Mouse (Mus musculus) urinary bladder, postnatal 10 days (tissue): ENCODE data around the gene Acnat1.
"Not testable (repeated sequence)": the region's sequence is repeated elsewhere in the genome, so short reads cannot be mapped to it uniquely, and the experiment has no call there.

ENCODE experiments used
- DNase-seq: peaks from one replicate; pipeline ENCODE4 v3.0.0; 2022; ENCODE audit warnings: low spot score

Acnat1 gene

GRCm38 (mm10) chr4:49473435-49474100, at the start of gene Acnat1:
Gene Acnat1 (minus strand): TSS chr4:49473912.
- DNase-seq: no peak

DNA sequence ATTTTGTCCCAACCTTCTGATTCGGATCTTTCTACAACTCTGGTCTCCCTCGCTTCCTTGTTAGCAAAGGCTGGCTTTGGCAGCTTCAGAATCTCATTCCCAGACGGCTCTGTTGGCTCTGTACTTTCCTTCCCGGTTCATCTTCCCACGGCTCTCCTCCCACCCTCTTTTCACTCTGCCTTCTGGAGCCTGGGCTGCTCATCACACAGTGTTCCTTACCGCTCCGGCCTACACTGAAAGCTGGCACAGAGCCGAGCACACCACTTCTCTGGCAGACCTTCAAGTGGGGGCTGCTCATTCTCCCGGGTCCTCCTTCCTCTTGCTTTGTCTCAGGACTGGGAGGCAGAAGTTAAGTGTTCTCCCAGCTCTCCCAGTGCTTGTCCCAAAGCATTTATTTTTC, 48.9 kb upstream of the Acnat1 start:
- DNase-seq: no peak

DNA sequence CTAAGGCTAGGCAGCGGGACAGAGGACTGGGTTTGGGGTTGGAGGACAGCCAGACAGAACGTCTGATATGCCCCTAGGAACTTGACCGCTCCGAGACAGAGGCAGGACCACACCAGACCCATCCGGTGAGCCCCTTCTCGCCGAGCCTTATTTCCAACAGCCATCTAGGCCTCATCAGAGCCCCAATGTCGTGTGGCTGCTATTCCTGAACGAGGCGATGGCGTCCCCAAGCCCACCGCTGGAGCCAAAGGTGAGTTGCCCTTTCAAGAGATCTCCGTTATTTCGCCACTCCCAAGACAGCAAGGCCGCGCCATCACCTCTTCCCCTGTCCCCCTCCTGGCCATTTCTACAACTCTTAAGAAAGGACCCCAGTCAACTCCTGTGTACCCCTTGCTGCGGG, 47.6 kb upstream of the Acnat1 start:
- no peak for DNase-seq

DNA sequence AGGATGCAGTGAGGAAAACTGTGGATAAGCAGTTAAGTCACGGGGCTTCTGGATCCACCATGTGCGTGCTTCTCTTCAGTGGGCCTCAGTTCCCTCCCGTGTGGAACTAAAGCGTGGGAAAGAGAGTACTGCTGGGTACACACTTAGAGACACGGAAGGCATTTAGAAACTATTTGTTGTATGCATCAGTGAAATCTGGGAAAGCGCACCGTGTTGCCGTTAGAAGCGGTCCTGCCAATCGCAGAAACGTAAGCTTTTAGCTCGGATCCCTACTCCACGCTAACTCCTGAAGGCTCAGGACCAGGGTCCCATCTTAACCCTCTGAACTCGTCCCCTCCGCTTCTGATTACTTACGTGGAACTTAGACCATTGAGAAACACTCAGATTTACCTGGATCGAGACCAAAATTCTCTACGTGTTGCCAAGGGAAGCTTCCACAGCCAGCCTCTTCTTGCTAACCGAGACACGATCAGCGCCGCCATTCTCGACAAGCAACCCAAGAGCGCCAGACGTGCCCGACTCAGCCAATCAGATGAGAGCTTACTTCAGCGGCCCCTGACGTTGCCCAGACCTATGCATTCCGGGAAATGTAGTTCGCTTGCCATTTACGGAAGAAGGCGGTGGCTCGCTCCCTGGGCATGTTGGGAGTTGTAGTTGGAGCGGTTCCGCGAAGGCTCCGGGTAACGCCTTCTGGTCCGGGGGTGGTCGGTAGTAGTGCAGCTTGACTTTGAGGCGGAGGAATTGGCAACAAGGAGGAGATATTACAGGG, 47.0 kb upstream of the Acnat1 start, which contains the start of the genes Mrpl50 and Zfp189:
Gene Mrpl50, minus strand, starts transcription at position 522 of the 769 bp plus-strand sequence.
Gene Zfp189, plus strand, starts transcription at position 605 of the 769 bp plus-strand sequence.
- peak; percentile 63 for DNase-seq

DNA sequence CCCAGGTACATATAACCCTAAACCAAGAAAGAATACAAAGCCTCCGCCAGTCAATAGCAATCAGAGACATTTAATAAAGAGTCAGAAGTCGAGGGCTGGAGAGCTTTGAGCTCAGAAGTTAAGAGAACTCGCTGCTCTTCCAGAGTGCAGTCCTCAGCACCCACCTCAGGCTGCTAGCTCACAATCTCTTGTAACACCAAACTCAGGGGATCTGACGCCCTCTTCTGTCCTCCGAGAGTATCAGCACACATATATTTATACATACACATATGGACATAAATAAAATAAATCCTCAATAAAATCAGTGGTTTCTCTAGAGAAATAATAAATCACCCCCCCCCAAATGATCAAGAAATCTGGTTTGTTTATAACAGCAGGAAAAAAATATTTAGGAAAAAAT, 45.8 kb upstream of the Acnat1 start:
- DNase-seq: no peak

DNA sequence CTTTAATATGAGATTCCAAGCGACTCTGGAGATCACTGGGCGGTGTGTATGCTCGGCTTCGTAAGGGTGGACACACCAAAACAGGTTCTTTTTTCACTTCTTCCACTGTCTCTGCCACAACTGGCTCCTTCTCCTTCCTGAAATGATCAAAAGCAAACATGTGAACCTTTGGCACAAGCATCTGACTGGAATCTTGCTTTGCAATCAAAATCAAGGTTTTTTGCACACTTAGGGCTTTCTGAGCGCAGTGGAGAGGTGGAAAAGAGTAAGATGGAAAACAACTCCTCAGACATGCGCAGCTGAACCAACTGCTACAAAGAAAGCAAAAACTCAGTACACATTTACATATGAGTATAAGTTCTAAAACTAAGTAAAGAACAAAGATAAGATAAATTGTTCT, 40.7 kb upstream of the Acnat1 start:
- no peak for DNase-seq

DNA sequence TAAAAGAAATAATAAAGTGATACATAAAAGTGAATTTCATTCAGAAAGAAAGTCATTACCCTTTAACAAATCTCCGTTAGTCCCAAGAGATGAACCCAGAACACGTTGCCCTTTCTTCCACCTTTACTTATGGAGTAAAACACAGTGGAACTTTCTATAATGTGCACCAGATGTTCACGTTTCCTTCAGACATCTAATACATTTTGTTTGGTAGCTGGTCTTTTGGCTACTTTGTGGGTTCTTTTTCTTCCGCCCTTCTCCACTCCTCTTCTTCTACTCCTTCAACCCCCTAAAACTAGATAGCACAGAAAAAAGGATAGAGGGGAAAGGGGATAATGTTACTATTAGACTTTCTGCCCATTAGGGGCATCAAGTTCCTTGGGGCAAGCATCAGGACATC, 38.9 kb upstream of the Acnat1 start:
- DNase-seq: no peak

- not testable (repeated sequence) for DNase-seq
Observed at GRCm38 (mm10) chr4:49510236-49510835, 36.6 kb upstream of the Acnat1 start.

GRCm38 (mm10) chr4:49509183-49509582, 35.5 kb upstream of the Acnat1 start:
- no peak for DNase-seq

- DNase-seq: no peak
Observed at GRCm38 (mm10) chr4:49506386-49506785, 32.7 kb upstream of the Acnat1 start, which contains the start of gene Baat. Gene Baat (minus strand): TSS chr4:49506557.

DNA sequence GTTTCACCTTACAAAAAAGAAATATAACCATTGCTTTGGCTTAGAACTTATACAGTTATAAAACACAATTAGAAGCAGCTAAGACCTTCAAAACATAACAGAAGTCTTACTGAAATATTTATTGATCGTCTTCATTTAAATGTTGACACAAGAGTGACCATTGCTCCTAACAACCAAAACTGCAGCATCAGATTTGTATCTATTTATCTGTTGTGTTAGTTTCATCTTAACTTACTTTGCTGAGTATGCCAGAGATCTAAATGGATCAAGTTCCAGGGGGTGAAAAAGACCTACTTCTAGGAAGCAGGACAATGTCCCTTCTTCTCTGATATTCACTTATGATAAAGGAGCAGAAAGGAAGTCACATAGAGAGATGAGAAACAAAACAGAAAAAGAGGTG, 29.9 kb upstream of the Acnat1 start:
- no peak for DNase-seq

DNA sequence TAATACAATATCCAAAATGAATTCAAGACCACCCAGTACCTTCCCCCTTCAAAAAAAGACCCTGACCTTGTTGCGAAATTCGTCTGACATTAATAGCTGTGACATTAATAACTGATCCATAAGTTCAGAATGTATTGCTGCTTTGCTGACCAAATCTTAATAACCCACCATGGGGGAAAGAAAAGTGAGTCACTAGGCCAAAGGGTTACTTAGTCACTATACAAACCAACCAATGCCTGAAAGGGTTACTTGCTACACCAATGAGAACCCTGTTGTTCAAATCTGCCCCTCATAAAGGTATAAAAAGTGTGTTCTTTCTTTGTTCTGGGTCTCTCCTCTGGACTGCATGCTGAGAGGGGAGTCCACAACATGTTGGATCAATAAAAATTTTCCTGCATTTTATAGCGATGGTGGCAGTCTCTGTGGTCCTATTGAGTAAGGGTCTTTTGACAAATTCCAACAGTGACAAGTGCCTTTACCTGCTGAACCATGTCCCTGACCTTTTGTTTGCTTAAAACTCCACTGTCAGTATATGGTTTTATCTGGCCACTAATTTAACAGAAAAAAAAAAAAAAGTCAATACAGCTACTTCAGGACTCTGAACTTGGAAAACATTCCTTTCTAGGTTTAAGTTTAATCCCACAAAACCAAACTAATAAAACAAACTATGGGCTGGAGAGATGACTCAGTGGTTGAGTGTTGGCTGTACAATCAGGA, 12.4 kb upstream of the Acnat1 start:
- not testable (repeated sequence) for DNase-seq

- no peak for DNase-seq
Observed at GRCm38 (mm10) chr4:49485442-49485841, 11.7 kb upstream of the Acnat1 start.

GRCm38 (mm10) chr4:49480896-49481295, 7.2 kb upstream of the Acnat1 start:
- DNase-seq: no peak

DNA sequence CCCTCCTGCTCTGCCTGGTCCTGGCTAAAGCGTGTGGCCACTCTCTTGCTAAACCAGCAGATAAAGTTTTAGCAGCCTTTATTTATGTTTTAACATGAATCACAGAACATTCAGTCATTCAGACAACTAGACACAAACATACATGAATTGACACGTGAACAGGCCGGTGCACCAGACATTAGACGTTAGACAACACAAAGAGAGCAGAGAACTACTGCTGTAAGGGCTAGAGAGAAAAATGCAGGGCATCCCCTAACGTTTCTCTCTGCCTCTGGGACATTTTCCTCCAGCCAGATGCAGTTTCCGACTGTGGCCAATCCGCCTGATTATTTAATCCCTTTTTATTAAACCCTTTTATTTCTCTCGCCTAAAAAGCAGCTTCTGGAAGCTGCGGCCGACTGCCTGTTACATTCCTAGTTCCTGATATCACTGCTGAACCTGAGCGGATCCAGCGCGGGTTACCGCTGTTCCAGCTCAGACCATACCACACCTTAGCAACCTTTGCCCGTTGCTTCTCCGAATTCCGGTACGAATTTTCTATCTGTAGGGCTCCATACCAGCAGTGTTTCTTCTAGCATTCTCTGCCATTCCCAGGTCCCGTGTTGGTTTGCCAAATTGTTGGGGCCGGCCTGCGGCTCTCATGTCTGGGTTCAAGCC, 6.5 kb upstream of the Acnat1 start:
- no peak for DNase-seq

DNA sequence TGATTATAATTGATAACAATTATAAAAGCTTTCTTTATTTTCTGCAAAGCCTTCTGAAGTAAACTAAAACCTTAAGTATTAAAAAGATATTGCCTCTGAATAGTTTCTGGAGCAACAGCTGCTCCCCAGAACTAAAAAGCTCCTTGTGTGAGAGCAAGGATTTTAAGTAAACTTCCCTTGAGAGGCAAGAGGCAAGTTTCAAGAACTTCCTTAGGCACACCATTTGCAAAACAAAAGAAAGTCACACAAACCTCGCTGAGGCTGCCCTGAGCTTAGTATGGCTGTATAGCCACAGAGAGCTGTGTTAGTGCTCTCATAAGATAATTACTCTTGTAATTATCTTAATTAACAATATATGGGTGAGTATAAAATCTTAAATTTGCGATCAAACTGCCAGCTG, 5.3 kb upstream of the Acnat1 start:
- DNase-seq: not testable (repeated sequence)

GRCm38 (mm10) chr4:49478118-49478877, 4.6 kb upstream of the Acnat1 start:
- DNase-seq: no peak

GRCm38 (mm10) chr4:49474583-49474982, 871 bp upstream of the Acnat1 start:
- no peak for DNase-seq

GRCm38 (mm10) chr4:49469435-49470151, 4.1 kb downstream of the Acnat1 start:
- no peak for DNase-seq

DNA sequence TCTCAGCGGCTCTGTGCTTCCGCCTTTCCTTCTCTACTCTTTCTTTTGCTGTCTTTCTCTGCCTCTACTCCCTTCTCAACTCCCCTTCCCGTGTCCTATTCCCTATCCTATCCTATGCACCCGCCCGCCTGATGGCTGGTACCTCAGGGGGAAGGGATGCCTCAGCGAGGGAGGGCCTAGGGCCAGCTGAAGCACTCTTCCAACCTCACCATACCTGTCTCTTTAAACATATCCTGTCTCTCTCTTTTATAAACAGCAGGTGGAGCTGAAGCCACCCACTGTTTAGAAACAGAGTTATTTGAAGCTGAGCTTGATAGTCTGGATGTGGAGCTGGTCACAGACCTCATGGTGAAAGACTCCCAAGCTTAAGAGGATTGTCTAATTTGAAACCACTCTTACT, 6.4 kb downstream of the Acnat1 start:
- no peak for DNase-seq
